8 mouse cellular contexts compared by ENCODE assay signal in the genomic region with DNA sequence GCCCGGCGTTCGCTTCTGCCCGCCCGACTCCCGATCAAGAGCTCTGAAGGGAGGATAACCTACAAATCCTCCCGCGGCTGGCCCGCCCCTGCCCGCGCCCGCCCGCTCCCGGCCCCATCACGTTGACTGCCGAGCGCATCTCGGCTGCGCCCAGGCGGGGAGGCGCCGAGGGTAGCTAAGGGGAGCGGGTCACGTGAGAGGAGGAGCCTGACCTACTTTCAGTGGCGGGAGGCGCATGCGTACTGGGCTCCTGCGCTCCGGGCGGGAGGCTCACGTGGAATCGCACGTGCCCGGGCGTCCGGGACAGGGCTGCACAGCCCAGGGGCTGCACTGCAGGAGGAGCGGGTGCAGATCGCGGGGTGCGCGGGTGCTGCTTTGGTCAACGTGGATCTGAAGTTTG. TPM values are rescaled to one million over a fixed set of nuclear protein-coding genes. Genes with fewer than 3 reads are reported as not detected.
DNase-seq lines count a peak whose midpoint lies in the region; ATAC-seq lines count a peak whose summit lies in the region.

No protein-coding gene starts in this region.

- peak; percentile 99 for ATAC-seq in hindbrain, embryonic 11.5 days (ENCODE audit: low FRiP score)
- peak; percentile 99 for ATAC-seq in lung, embryonic 16.5 days (ENCODE audit: low read depth)

- DNase-seq in MEL-GATA-1-ER (ENCODE audit: extremely low read depth, low read depth), result peak; percentile 58
- peak; percentile 99 for DNase-seq in cerebellum, adult 9-10 months
- peak; percentile 96 to 99 for DNase-seq in frontal cortex, adult 2 months (ENCODE audit: extremely low spot score in 1 of 2, low spot score in 1 of 2)
- peak; percentile 96 for DNase-seq in hindbrain, embryonic 11.5 days (ENCODE audit: low spot score)
- DNase-seq in layer of hippocampus, adult 9-11 months, result peak; percentile 99
- peak; percentile 97 for DNase-seq in ovary, postnatal 36 days (ENCODE audit: low spot score)
- peak; percentile 98 for DNase-seq in thymus, postnatal 14 days

- no peak overlapping the region for H3K27ac ChIP-seq in hindbrain, embryonic 11.5 days (ENCODE audit: low read depth, low read length)
- H3K27ac ChIP-seq in lung, embryonic 16.5 days (ENCODE audit: low read length), result no peak overlapping the region

- no peaks in the 10 kb centered on the region for H3K4me1 ChIP-seq in hindbrain, embryonic 11.5 days (replicated peaks; ENCODE audit: control insufficient read depth, insufficient read depth, low read length)
- peaks cover 10% of the 10 kb centered on the region for H3K4me1 ChIP-seq in lung, embryonic 16.5 days (replicated peaks; ENCODE audit: control insufficient read depth, insufficient read depth, low read length)

- H3K9me3 ChIP-seq in hindbrain, embryonic 11.5 days (ENCODE audit: control insufficient read depth, low read length), result no peaks in the 10 kb centered on the region
- 0 out of 2 replicates have a peak, but pooled peaks cover 5% of the 10 kb centered on the region for H3K9me3 ChIP-seq in lung, embryonic 16.5 days (ENCODE audit: control insufficient read depth, low read length)

- WGBS in hindbrain, embryonic 11.5 days, result under 1% methylated on average over 42 of the region's 42 CpGs
- WGBS in lung, embryonic 16.5 days, result under 1% methylated on average over 42 of the region's 42 CpGs

- H3K27me3 ChIP-seq in hindbrain, embryonic 11.5 days (ENCODE audit: control insufficient read depth, insufficient read depth, low read length), result peaks cover 12% of the 10 kb centered on the region
- peaks cover 17% of the 10 kb centered on the region for H3K27me3 ChIP-seq in lung, embryonic 16.5 days (ENCODE audit: control insufficient read depth, insufficient read depth, low read depth, low read length)

- no peak overlapping the region for H3K9ac ChIP-seq in hindbrain, embryonic 11.5 days (ENCODE audit: low read depth, low read length)
- peak overlapping the region; percentile 47 for H3K9ac ChIP-seq in lung, embryonic 16.5 days (ENCODE audit: low read length)

- peak overlapping the region; percentile 18; the same call in 1 of the 2 replicates for H3K4me3 ChIP-seq in hindbrain, embryonic 11.5 days (ENCODE audit: low read depth, low read length)
- peak overlapping the region; percentile 41 for H3K4me3 ChIP-seq in lung, embryonic 16.5 days (ENCODE audit: low read length)

- H3K36me3 ChIP-seq in hindbrain, embryonic 11.5 days (ENCODE audit: control insufficient read depth, insufficient read depth, low read length), result no peaks in the 10 kb centered on the region
- no peaks in the 10 kb centered on the region for H3K36me3 ChIP-seq in lung, embryonic 16.5 days (ENCODE audit: control insufficient read depth, insufficient read depth, low read length)

- peak overlapping the region; percentile 48 for H3K4me2 ChIP-seq in hindbrain, embryonic 11.5 days (replicated peaks; ENCODE audit: low read depth, low read length)
- H3K4me2 ChIP-seq in lung, embryonic 16.5 days (ENCODE audit: low read depth, low read length), result peak overlapping the region; percentile 78

RNA-seq across cellular contexts. Expression of a gene that starts 27.2 kb away (rescaled TPM):
- polyA plus RNA-seq in frontal cortex, adult 2 months (2012; rRNA removed), result 76.4 and 93.9 TPM in 2 replicates
- polyA plus RNA-seq in hindbrain, embryonic 11.5 days (2014; fragmentation: Nextera tagmentation; extraction: Ambion mirVana), result 1.2 and 1.4 TPM in 2 replicates
- 5.0 and 5.4 TPM in 2 replicates for polyA plus RNA-seq in lung, embryonic 16.5 days (2015; fragmentation: Nextera tagmentation; extraction: Ambion mirVana)

Comparison
In these comparisons a context has a peak if more than half of its experiments do, and no peak if none do; other contexts are left out.
1. RNA of a gene that starts 27.2 kb away (polyA plus RNA-seq): 76.4 to 93.9 TPM in frontal cortex, adult 2 months; 5.0 to 5.4 TPM in lung, embryonic 16.5 days and 1.2 to 1.4 TPM in hindbrain, embryonic 11.5 days; every median in the first group is over 10 times any median in the second.
2. Peak in every context shown above with its lines, with median percentiles within 50 percentile points of each other: DNase-seq.